In the genomic region with DNA sequence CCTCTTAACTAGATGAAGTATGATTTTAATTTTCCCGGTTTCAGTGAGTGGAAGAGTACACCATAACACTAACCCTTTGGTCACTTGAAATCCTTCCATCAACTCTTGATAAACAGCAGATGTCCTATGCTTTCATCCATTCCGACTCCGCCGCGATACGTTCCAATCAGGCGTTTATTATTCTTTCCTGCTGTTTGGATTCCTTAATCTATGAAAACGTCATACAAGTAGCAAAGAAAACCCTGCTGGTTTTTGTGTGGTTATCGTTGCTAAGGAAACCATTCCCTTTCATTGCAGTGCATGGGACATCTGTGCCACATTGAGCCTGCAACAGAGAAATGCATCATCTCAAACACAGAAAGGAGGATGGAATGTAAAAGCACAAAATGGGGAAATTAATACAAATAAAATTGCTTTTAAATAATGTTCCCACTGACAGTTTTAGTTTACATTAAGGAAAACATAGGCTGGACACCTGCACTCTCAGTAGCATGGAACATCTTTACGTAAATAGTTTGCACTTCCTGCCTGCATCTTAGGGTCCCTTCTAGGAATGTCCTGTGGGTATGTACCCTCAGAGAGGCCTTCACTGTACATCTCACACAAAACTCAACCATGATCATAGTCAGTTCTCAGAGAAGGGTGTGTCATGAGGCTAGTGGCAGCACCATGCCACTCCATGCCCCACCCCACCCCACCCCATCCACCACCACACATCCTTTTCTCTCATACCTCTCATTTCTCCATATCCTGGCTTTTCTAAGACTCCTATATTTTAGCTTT, we compare ENCODE assay signal across 12 mouse cellular contexts.
DNase-seq lines count a peak whose midpoint lies in the region; TF ChIP-seq lines count a peak whose summit lies in the region.
"Had no signal": no experiment of that assay in that cellular context is flagged by ENCODE, and none has a peak within 500 bp of the region (broad histone marks: within the 10 kb centered on the region; RNA-seq: fewer than 3 reads in every experiment).

No protein-coding gene starts in this region.

- intact Hi-C loops in gastrocnemius, adult 2 months (cut with DNase I): no loop called here
- intact Hi-C loops in heart, postnatal 10 days (cut with DNase I): no loop called here

- TF ChIP-seq CTCF in gastrocnemius, adult 2 months (IDR thresholded peaks at IDR 0.05): no peak

- peak; percentile 14 for DNase-seq in Muller cell, postnatal 12 days (ENCODE audit: inconsistent ontology term)
- DNase-seq in brain, embryonic 18.5 days (ENCODE audit: low read depth, low spot score): peak; percentile 42
- peak; percentile 48 for DNase-seq in forelimb bud, embryonic 11.5 days (ENCODE audit: low read depth, low spot score)
- peak; percentile 37 for DNase-seq in mesoderm, embryonic 11.5 days (ENCODE audit: low read depth, low spot score)
- DNase-seq in cerebellum, adult 9-10 months: no peak
- DNase-seq in gastrocnemius, adult 2 months: no peak
- no peak for DNase-seq in heart, postnatal 10 days
- DNase-seq: adrenal gland, postnatal 10 days; kidney, adult 8-10 months; right cerebral cortex, postnatal 25 days; thymus, postnatal 4 days had no signal

- no peak overlapping the region for H3K4me3 ChIP-seq in gastrocnemius, adult 2 months
- H3K4me3 ChIP-seq: embryonic facial prominence, embryonic 12.5 days had no signal

- no peak overlapping the region for H3K27ac ChIP-seq in gastrocnemius, adult 2 months
- H3K27ac ChIP-seq: embryonic facial prominence, embryonic 12.5 days had no signal

Comparison
In these comparisons a context has a peak if more than half of its experiments do, and no peak if none do; other contexts are left out.
1. DNase-seq: peak in Muller cell, postnatal 12 days (single experiment), brain, embryonic 18.5 days (single experiment), forelimb bud, embryonic 11.5 days (single experiment) and mesoderm, embryonic 11.5 days (single experiment); none in cerebellum, adult 9-10 months (single experiment), gastrocnemius, adult 2 months (single experiment) and heart, postnatal 10 days (0 of 2).